Mouse (Mus musculus) liver, postnatal 0 days (tissue): ENCODE results near the gene Ikzf3. TPM values are rescaled to one million over a fixed set of nuclear protein-coding genes. Genes with fewer than 3 reads are reported as not detected.

ENCODE experiments used
- ATAC-seq: fragments of 200-750 bp; cut with Nextera tagmentation; 2 replicates; pipeline ENCODE4 v1.8.0; 2017; ENCODE audit warnings: mild to moderate bottlenecking, moderate library complexity
- DNase-seq: peaks from one replicate; pipeline ENCODE4 v3.0.0-alpha.2; 2016
- H3K27ac ChIP-seq: fragments of 300-500 bp; sonication (generic); 2 replicates; pipeline ENCODE4 v1.5.1; 2014; ENCODE audit warnings: antibody characterized with exemption, moderate library complexity, mild to moderate bottlenecking, low read depth
- H3K27me3 ChIP-seq: fragments of 300-500 bp; sonication (generic); 2 replicates; pipeline ENCODE4 v1.6.1; 2014; ENCODE audit warnings: low read length, control low read depth, mixed read lengths; ENCODE audit not compliant: insufficient read depth
- H3K36me3 ChIP-seq: fragments of 300-500 bp; sonication (generic); replicated peaks from 2 replicates; pipeline ENCODE4 v1.6.1; 2014; ENCODE audit warnings: mild to moderate bottlenecking, control low read depth, low read length, moderate library complexity, mixed read lengths; ENCODE audit not compliant: insufficient read depth
- H3K4me1 ChIP-seq: fragments of 300-500 bp; sonication (generic); 2 replicates; pipeline ENCODE4 v1.6.1; 2014; ENCODE audit warnings: antibody characterized with exemption, mild to moderate bottlenecking, control low read depth; ENCODE audit not compliant: insufficient read depth
- H3K4me2 ChIP-seq: fragments of 300-500 bp; sonication (generic); 2 replicates; pipeline ENCODE4 v1.6.1; 2014; ENCODE audit warnings: low read depth, mild to moderate bottlenecking, low read length, moderate library complexity, mixed read lengths
- H3K4me3 ChIP-seq: fragments of 300-500 bp; sonication (generic); 2 replicates; pipeline ENCODE4 v1.5.1; 2014; ENCODE audit warnings: low read depth, low read length
- H3K9ac ChIP-seq: fragments of 300-500 bp; sonication (generic); replicated peaks from 2 replicates; pipeline ENCODE4 v1.6.1; 2014; ENCODE audit warnings: mild to moderate bottlenecking, moderate library complexity
- H3K9me3 ChIP-seq: fragments of 300-500 bp; sonication (generic); 2 replicates; pipeline ENCODE4 v1.6.1; 2016; ENCODE audit warnings: mild to moderate bottlenecking, control low read depth, low read length, mixed read lengths
- CTCF ChIP-seq: sonication (generic); IDR thresholded peaks from 2 replicates; pipeline ENCODE4 v1.5.1; 2016; ENCODE audit warnings: antibody characterized with exemption, low read depth
- EP300 ChIP-seq: IDR thresholded peaks from 2 replicates; pipeline ENCODE4 v1.6.1; 2016; ENCODE audit warnings: antibody characterized with exemption, low read depth, mild to moderate bottlenecking
- WGBS: fragments of 180-500 bp; shearing (Covaris S2); extraction: QIAGEN DNeasy Blood & Tissue Kit; methylation state at CpG from one replicate; pipeline ENCODE4 v1.1.7; 2014; ENCODE audit not compliant: insufficient replicate concordance; 5-methylcytosine and 5-hydroxymethylcytosine counted together
- polyA plus RNA-seq: library from polyadenylated mRNA; unstranded; fragments of >200 nt; fragmentation: Nextera tagmentation; extraction: Ambion mirVana; gene quantifications from 2 replicates; pipeline ENCODE4 v1.2.1, GENCODE M21; 2015

Ikzf3 gene
- polyA plus RNA-seq, 1 experiment from 2014 or later: 1.3 TPM

DNA sequence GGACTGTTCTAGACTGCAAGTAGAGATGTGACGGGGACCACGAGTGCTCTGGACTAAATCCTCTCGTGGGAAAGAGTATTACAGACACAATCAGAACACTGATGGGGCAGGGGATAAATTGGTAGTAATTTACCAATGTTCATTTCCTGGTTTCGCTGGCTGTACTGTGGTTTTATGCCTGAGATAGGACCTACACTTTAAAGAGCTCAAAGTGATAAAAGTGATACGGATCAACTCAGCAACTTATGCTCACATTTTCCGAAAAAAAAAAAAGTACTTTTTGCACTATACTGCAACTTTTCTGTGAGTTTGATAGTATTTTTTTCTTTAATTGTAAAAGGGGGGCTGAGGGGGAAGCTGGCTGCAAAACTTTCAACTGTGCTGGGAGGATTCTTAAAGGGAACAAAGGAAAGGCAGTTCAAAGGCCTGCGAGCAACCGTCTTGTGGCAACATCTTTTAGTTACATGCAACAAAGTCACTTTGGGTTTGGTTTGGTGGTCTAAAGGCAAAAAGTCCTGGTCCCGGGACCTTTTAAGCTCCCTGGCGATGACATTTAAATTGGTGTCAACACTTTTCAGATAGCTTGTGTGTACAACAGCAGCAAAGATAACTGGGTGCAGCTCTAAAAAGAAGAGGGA, 18.9 kb downstream of the Ikzf3 start:
- Histone ChIP-seq H3K9me3 (no peaks in the 10 kb centered on the region), H3K4me1 (no peaks in the 10 kb centered on the region), H3K4me2 (no peak overlapping the region), H3K4me3 (no peak overlapping the region), H3K9ac (no peak overlapping the region), H3K27me3 (no peaks in the 10 kb centered on the region), H3K27ac (no peak overlapping the region), H3K36me3 (no peaks in the 10 kb centered on the region)
- no peak for DNase-seq
- WGBS: 72% methylated on average over 10 of the region's 10 CpGs
- ATAC-seq: no peak
- no peak for TF ChIP-seq CTCF
- TF ChIP-seq EP300: no peak

DNA sequence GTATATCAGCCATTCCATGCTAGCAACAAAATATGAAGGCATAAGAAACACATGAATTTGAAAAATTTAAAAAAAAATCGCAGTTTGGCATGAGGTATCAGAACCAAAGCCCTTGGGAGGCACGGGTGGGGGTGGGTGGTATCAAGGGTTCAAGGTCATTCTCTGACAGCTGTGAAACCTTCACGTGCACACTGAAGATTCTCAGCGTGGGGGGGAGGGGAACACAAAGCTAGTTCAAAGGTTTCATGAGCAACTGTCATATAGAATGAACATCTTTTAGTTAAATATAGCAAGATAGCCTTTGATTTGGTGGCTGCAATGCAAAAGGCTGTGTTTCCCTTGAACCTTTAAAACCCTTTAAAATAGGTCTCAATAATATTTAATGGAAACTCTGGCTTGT, 20.7 kb downstream of the Ikzf3 start:
- WGBS: 31% methylated on average over 4 of the region's 4 CpGs
- no peaks in the 10 kb centered on the region for H3K36me3 ChIP-seq
- H3K4me1 ChIP-seq: no peaks in the 10 kb centered on the region
- no peak overlapping the region for H3K9ac ChIP-seq
- H3K27me3 ChIP-seq: no peaks in the 10 kb centered on the region
- no peak for DNase-seq
- H3K4me2 ChIP-seq: no peak overlapping the region
- H3K4me3 ChIP-seq: no peak overlapping the region
- no peak for TF ChIP-seq CTCF
- ATAC-seq: no peak
- no peak overlapping the region for H3K27ac ChIP-seq
- H3K9me3 ChIP-seq: no peaks in the 10 kb centered on the region

DNA sequence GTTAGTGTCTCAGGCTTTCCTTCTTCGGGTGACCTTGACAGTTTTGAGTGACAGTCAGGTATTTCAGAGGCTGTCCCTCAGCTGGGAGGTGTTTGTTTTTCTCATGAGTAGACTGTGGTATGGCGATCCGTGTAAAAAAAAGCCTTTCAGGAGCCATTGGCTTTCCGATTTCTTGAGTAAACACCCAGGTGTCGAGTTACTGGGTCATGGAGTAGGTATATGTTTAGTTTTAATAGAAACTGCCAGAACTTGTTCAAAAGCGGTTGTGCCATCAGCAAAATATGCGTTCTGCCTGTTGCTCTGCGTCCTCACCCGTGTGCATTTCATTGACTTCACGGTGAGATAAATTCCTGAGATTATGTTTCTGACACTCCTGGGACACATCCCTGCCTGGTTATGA, 25.4 kb downstream of the Ikzf3 start:
- H3K27ac ChIP-seq: no peak overlapping the region
- H3K9me3 ChIP-seq: no peaks in the 10 kb centered on the region
- no peaks in the 10 kb centered on the region for H3K27me3 ChIP-seq
- no peak overlapping the region for H3K4me2 ChIP-seq
- TF ChIP-seq EP300 (no peak), CTCF (no peak)
- no peak for ATAC-seq
- H3K36me3 ChIP-seq: no peaks in the 10 kb centered on the region
- no peak for DNase-seq
- WGBS: 53% methylated on average over 10 of the region's 10 CpGs
- H3K4me1 ChIP-seq: no peaks in the 10 kb centered on the region
- H3K4me3 ChIP-seq: no peak overlapping the region
- H3K9ac ChIP-seq: no peak overlapping the region

DNA sequence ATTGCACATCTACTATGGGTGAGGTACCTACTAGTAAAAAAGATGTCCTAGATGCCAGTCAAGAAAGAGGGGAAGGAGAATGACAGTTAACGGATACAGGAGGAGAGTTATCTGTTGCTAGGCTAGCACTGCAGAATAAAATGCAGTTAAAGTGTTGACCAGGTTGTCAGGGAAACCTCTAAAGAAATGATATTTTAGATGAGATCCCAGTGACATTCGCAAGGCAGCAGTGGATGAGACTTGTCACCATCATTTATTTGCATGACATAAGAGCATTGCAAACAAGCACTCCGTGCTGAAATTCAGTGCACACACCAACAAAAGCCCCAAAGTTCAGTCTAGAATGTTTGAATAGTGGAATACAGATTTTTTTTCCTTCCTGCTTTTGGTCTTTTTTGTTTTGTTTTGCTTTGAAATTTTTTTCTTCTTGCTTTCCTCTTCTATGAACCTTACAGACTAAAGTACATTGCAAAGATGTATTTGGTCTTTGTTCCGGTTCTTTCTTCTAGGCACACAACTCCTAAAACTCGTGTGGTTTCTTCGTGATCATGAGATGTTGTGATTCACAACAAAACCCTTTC, 32.4 kb downstream of the Ikzf3 start:
- Histone ChIP-seq H3K36me3 (no peaks in the 10 kb centered on the region), H3K4me3 (no peak overlapping the region), H3K4me1 (no peaks in the 10 kb centered on the region), H3K4me2 (no peak overlapping the region), H3K9ac (no peak overlapping the region), H3K27ac (no peak overlapping the region), H3K9me3 (no peaks in the 10 kb centered on the region), H3K27me3 (no peaks in the 10 kb centered on the region)
- TF ChIP-seq CTCF: no peak
- no peak for TF ChIP-seq EP300
- no peak for ATAC-seq
- WGBS: 70% methylated on average over 6 of the region's 6 CpGs
- no peak for DNase-seq

DNA sequence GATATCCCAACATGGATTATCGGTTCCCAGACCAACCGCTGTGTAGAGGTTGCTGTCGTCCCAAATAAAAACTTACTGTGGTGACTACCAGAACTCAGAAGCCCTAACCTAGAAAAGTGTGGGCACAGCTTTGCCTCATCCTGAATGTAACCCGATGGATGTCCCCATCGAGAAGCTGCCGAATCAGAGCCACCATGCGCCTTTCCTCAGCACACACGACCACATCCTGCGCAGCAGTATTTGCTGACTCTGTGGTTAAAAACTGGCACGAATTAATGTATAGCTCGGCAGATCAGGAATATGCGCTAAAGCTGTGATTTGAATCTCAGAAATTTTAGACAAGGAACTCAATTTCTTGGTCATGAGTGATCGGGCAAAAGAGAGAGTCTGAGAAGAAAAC, 33.0 kb downstream of the Ikzf3 start:
- no peaks in the 10 kb centered on the region for H3K9me3 ChIP-seq
- H3K9ac ChIP-seq: no peak overlapping the region
- H3K4me1 ChIP-seq: no peaks in the 10 kb centered on the region
- no peak overlapping the region for H3K27ac ChIP-seq
- H3K4me3 ChIP-seq: no peak overlapping the region
- no peak for DNase-seq
- no peaks in the 10 kb centered on the region for H3K27me3 ChIP-seq
- no peaks in the 10 kb centered on the region for H3K36me3 ChIP-seq
- no peak for TF ChIP-seq CTCF
- no peak for TF ChIP-seq EP300
- 75% methylated on average over 13 of the region's 13 CpGs for WGBS
- no peak overlapping the region for H3K4me2 ChIP-seq
- ATAC-seq: no peak

DNA sequence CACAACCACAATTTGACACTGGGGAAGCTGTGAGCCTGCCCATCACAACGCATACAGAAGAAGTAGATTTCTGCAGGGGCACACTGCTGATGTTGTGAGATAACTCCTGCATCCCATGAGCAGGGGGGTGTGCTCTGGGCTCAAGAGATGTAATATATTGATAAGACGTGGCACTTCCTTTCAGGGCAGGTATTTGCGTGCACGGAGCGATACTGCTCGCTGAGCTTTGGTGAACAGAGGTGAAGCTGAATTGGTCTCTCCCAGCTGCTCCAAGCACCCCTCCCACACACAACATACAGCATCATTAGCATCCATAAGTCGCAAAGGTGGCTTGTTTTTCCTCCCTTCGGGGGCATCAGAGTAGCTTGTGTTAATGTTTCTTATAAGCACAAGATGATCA, 35.7 kb downstream of the Ikzf3 start:
- no peaks in the 10 kb centered on the region for H3K36me3 ChIP-seq
- no peak for TF ChIP-seq EP300
- no peak for TF ChIP-seq CTCF
- ATAC-seq: no peak
- 74% methylated on average over 8 of the region's 8 CpGs for WGBS
- H3K9me3 ChIP-seq: no peaks in the 10 kb centered on the region
- no peak for DNase-seq
- H3K27ac ChIP-seq: no peak overlapping the region
- no peak overlapping the region for H3K4me3 ChIP-seq
- no peak overlapping the region for H3K9ac ChIP-seq
- no peaks in the 10 kb centered on the region for H3K4me1 ChIP-seq
- no peak overlapping the region for H3K4me2 ChIP-seq
- no peaks in the 10 kb centered on the region for H3K27me3 ChIP-seq

DNA sequence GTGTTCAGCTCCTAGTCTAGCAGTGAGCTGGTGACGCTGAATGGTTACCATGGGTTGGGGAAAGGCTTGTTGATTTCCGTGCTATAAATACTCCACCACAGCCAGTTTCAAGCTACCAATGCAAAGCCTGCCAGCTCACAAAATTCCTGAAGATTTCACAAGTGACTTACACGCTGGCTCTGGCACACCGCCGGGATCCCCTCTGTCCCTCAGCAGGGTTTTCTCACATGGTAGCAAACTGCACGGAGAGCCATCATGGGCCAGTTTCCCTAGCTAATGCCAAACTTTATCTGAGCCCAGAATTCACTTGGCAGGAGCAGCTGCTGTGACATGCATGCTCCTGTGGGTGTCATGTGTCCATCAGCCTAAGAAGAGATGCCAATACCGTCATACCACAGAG, 36.4 kb downstream of the Ikzf3 start:
- DNase-seq (no peak), ATAC-seq (no peak)
- no peaks in the 10 kb centered on the region for H3K4me1 ChIP-seq
- no peak overlapping the region for H3K4me2 ChIP-seq
- no peaks in the 10 kb centered on the region for H3K9me3 ChIP-seq
- H3K36me3 ChIP-seq: no peaks in the 10 kb centered on the region
- H3K4me3 ChIP-seq: no peak overlapping the region
- H3K27ac ChIP-seq: no peak overlapping the region
- WGBS: 74% methylated on average over 7 of the region's 7 CpGs
- no peak overlapping the region for H3K9ac ChIP-seq
- H3K27me3 ChIP-seq: no peaks in the 10 kb centered on the region
- TF ChIP-seq EP300 (no peak), CTCF (no peak)
